Mouse (Mus musculus): Measurements from ENCODE around the gene Itgb1.

DNA sequence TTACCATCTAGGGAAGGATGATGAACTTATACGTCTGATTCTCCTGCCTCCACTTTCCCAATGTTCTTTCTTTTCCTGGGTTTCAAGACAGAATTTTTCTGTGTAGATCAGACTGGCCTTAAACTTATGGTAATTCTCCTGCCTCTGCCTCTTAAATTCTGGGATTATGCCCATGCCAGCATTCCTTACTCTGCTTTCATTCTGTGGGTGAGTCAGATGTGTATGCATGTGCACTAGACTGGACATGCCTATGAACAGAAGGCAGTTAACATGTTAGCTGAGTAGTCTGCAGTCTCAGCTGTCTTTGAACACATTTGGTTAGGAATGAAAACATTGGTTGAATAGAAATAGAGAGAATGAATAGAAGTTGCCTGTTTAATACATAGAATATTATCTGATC is 18.9 kb downstream of the Itgb1 start:
- TF ChIP-seq CTCF (IDR thresholded peaks at IDR 0.05; ENCODE audit: low read depth): no peak
- no peak for TF ChIP-seq EP300 (optimal IDR thresholded peaks at IDR 0.05)

Measured in stomach, postnatal 0 days (tissue).